Mouse (Mus musculus) R1 (cell line): ENCODE results near the gene Nav2.

Experiments
- DNase-seq: peaks from one replicate; pipeline ENCODE4 v3.0.0-alpha.2; 2018; ENCODE audit warnings: low read depth, low spot score

Gene Nav2

DNA sequence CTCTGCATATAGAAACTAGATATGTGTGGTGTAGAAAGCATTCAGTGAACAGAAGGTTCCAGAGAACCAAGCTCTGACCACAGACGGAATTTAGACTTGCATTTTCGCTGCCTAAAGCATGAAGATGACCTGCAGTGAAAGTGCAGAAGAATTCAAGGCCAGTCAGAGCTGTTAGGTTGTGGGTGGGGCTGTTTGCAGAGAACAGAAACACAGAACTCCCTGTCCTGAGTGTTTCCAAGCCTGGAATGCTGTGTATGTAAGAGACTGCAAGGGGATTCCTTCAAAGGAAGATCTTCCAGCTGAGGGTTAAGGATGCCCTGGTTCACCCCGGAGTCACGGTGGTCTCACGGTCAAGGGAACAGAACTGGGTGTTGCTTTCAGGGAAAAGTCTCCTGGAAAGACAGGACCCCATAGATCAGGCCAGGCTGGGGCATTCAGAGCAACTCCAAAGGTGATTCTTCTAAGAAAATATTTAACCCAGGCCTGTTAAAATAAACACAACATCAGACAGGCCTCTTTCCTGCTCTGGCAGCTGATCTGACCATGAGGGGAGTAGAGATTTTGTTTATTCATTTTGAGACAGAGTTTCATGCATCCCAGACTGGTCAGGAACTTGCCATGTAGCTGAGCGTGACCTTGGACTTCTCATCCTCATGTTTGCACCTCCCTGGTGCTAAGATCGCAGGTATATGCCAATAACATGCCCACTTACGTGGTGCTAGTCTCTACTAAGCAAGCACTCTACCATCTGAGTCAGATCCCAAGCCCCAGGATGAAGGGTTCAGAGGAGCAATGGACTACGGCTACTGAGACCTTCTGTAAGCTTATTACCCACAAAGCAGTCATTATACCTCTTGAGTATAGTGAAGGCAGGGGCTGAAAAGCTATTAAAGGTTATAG, 568.8 kb downstream of the Nav2 start:
- no peak for DNase-seq

DNA sequence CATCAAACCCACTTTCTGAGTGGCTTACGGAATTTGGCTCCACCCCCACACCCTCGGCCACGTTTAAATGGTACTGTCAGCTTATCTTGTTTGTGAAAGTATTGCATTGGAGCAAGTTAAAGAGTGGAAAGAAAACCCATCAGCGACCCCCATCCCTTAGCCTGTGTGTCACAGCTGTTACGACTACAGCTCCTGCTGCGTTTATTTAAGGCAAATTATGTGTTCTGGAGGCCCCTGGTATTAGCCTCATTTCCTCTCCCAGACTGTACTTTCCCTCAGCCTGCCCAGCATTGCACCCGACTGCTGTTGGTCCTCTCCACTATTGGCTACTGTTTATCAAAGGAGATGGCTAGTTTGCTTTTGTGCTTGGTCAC, 569.4 kb downstream of the Nav2 start:
- no peak for DNase-seq

DNA sequence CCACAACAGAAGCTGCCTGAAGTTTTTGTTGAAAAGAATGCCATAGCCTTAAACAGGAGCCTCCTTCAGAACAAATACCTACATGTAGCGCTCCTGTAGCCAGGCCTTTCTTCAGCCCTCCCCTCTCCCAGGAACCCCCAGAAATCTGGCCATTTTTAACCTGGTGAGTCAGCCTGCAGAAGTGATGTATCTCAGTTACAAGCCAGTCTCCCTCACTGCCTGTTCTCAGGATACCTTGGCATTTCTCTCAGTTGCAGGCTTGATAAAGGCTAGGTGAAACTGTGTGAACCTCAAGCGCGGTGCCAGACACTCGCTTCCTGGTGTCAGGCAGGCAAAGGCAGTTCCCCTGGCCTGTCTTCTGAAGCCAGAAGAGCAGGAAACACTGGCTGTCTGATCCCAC, 570.4 kb downstream of the Nav2 start:
- DNase-seq: no peak

DNA sequence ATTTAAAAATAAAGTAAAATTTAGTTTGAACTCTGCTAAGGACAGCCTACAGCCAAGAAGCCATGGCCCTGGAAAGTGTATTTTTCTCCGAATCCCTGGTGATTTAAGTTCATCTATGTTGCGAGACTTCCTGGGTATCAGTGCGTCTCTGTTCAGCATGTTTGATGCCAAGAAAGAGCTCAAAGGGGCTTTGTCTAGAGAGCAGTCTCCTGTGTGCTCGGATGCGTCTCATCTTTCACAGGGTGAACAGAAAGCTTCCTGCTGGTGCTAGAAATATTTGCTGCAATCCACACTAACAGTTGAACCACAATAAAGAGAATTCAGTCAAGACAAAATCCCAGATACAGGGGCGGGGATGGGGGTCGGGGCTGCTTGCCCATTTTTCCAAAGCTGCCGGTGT, 572.4 kb downstream of the Nav2 start:
- no peak for DNase-seq

DNA sequence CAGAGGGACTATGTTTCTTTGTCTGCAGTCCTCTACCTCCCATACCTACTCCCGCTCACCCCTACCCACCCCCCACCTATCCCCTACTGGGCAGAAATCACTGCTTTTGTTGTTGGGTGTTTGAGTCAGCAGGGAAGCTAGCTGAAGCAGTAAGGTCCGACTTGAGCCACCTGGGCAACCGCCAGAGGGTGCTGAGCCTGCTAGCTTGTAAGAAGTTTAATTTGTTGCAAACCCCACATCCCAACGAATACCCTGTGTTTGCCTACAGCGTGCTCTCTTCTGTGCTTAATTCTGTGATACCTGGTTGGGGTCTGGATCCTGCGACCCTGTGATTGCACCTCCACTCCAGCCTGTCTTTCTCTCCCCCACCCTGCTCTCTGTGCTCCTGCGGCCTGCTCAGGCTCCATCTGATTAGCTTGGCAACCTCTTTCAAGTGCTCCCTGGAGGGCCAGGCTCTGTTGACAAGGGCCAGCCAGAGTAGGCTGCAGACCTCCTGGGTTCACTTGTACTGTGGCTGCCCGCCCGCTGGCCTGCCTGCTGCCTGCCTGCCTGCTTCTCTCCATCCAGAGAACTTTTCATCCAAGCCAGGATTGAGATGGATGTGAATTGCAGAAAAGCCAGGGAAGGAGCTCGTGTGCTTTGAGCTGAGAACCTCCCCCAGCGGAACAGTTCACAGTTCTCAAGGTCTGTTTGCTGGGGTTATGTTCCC, 575.7 kb downstream of the Nav2 start:
- no peak for DNase-seq

DNA sequence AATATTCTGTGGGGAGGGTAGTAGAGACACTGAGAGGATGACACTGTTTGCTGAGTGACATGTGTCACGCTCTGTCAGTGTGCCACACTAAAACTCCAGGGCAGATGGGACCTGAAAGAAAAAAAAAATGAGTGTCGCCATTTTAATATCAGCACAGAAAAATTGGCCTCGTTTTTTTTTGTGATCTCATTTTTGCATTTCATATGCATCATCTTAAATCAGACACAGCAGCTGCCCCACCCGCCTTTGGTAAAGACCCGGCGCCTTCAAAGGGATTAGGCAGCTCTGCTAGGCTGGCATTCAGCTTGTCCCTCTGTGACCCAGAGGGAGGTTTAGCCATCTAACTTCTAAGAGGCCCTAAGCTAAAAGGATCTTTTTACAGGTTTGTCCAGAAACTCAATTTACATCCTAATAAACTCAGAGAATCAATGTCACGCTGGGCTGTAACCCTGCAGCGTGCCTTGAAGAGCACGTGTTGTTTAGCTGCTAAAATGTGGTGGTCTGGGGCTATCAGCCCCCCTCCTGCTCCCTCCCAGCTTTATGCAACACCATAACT, 576.9 kb downstream of the Nav2 start:
- DNase-seq: peak; percentile 42

DNA sequence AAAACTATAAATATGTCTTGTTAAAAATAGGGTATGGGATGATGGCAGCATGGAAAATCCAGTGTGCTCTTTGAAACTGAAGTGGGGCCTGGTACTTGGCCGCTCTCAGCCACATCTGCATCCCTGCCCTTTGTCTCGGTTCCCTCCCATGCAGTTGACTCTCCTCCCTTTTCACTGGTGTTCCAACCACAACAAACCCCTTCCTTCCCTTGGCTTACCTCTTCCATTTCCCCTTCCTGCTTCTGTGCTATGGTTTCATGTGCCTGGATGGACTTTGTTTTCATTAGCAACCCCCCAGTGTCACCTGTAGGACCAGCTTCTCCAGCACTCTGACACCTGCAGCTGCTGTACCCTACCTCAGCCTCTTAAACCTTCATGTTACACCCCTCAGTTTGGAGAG, 578.8 kb downstream of the Nav2 start:
- no peak for DNase-seq

DNA sequence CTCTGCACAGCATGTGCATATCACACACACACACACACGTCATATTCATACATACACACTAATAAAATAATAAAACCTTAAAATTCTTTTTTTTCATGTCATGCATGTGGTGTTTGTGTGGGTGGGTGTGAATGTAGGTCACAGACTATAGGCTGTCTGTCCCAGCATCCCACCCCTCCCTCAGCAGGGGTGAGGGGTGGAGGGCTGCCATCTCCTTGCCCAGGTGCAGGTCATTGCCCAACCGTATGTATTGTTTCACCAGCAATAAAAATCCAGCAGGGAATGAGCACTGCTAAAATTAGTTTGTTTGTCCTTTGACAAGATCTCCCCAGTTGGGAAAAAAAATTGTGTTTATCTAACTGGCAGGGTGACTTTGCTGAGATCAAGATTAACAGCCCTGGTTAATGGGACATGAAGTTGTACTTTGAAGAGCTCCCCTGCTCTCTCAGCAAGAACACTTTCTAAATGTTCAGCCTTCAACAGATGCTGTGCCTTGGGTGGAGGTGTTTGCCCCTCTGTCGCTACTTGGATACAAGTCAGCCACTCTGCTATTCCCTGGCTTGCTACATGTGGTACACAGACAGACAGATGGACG, 580.1 kb downstream of the Nav2 start:
- DNase-seq: no peak

DNA sequence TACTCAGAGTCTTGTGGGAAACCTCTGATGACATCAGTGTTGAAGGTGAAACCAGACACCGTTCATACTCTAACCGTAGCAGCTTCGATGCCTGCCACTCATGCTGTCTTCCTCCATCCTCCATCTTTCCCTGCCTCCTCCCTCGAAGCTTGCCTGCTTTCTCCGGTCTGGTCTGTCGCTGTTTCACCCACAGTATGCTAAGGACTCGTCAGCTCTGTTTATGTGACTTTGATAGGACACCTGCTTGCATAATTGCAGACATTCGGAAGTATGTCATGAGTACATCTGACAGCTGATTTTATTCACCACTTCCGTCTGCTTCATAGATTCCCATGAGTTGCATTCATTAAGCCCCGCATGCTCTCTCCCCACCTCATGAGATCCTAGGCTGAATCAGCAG, 582.3 kb downstream of the Nav2 start:
- no peak for DNase-seq

DNA sequence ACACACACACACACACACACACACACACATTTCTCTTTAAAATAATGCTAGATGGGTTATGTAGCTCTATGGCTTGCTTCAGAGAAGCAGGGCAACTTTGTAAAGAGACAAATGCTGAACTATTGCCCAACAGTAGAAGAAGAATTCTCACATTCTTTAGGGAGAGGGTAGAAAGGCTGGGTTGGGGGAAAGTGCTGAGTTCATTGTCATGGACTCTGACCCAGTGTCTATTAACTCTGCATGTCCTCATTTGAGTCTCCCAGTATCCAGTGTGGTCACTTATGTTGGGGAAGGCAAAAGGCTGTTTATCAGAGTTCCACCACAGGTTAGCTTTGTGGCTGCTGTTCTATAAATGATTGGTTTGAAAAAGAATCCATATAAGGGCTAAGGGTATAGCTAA, 584.1 kb downstream of the Nav2 start:
- DNase-seq: no peak

DNA sequence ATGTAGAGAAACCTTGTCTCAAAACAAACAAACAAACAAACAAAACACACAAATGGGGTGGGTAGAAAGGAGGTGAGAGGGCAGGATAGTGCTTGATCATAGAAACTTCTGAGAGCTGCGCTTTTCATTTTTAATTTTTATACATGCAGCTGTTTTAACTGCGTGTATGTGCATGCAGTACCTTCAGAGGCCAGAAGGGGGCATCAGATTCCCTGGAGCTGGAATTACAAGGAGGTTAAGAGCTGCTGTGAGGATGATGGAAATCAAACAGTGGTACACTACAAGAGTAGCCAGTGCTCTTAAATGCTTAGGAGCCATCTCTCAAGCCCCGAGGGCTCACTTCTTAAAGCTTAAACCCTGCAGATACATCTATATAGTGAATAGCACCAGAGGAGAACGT, 584.7 kb downstream of the Nav2 start:
- DNase-seq: peak; percentile 53

DNA sequence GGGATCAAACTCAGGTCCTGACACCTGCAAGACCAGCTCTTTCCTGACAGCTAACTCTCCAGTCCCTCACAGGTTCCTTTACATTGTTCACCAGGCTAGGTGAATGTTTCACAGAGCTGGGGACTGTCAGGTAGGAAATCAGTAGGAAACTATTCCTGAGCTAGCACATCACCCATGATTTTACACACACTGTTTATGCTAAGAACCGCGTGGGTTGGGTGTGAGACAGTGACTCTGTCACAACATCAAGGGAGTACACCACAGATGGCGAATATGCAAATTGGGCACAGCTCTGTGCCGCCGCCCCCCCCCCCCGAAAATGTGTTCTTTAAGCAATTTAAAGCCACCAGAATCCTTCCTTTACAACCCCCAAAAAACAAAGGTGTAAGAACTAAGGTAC, 586.1 kb downstream of the Nav2 start:
- DNase-seq: no peak

DNA sequence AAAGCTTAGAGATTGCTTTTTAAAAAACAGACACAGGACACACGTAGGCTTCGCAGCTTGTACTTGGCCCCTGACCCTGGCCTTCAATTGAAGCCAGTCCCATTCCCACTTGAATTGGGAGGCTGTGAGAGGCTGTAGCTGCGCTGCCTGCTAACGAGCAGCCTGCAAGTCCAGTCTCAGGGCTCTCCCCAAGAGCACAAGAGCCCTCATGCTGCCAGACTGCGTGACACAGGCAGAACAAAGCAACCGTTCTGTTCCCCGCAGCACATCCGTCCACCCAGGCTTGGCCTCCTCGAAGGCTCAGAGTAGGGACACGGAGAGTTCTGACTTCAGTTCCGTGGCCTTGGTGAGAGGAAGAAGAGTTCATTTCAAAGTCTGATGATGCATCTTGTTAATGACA, 587.6 kb downstream of the Nav2 start:
- DNase-seq: no peak

DNA sequence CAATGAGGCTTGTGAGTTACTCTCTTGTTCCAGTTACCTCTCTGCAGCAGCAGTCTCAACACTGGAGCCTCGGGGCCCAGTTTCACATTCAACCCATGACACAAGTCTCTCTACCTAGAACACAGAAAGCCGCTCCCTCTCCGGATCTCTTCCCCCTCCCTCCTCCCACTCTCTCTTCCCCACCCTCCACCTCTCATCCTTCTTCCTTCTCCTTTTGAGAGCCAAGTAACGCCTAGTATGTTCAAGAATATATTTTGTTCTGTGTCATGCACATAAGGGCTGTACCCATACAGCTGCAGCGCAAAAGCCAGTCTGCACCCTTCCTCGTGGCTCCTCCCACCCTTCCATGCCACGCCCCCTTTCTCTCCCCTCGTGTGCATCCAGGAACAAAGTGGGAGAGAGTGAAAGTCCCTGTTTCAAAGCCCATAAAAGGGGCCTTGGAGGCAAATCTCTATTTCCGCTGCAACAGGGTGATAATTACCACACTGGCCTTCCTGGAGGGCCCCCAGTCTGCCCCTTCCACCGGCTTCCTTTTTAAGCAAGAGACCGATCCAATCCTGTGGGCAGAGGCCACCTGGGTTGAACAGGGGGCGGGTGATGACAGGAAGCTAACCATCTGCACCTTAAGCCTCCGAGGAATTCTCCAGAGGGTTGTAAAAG, 588.4 kb downstream of the Nav2 start:
- peak; percentile 50 for DNase-seq

DNA sequence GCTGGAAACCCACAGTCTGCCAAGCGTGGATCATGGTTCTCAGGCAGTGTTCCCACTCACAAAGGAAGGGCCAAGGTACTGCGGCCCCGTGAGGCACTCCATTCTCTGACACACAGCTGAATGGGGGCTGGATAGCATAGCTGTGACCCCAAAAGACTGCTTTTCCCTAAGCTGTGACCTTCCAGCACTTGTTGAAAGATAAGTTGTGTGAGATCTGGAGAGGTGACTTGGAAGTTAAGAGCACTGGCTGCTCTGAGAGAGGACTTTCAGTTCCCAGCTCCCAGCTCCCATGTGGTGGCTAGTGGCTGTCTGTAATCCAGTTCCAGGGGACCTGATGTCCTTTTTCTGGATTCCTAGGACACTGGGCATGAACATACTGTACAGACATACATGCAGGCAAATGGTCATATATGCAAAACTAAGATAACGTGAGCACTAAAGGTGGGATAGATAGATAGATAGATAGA, 588.9 kb downstream of the Nav2 start:
- DNase-seq: no peak

DNA sequence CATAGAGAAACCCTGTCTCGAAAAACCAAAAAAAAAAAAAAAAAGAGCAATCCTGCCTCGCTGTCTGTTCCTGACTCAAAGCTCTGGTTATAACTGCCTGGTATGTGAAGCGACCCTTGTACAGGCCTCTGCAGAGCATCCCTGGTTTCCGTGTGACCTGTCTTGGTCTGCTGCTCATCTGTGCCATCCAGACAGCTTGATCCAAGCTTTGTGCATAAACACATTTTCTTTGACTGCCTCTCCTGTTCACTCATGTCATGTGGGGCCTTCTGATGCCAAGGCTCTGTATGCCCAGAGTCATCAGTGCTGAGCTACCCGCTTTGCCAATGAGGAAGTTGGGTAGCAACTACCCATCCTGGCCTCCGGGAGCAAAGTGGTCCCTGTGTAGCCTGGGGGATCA, 591.1 kb downstream of the Nav2 start:
- DNase-seq: no peak

DNA sequence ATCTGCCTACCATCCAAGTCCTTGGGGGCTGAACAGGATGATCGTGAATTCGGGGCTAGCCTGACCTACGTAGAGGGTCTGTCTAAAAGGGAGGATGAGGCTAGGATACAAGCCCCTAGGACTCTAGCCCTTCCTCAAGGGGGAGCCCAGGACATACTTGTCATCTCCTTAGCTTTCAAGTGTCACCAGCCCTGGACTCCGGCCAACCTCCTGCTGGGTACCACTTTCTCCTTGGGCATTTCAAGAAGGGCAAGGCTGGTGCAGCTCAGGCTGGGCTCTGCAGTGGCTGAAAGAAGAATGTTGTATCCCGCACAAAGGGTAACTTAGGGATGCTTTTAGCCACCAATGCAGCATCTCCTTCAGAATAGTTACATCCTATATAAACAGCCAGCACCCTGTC, 592.4 kb downstream of the Nav2 start:
- DNase-seq: no peak

DNA sequence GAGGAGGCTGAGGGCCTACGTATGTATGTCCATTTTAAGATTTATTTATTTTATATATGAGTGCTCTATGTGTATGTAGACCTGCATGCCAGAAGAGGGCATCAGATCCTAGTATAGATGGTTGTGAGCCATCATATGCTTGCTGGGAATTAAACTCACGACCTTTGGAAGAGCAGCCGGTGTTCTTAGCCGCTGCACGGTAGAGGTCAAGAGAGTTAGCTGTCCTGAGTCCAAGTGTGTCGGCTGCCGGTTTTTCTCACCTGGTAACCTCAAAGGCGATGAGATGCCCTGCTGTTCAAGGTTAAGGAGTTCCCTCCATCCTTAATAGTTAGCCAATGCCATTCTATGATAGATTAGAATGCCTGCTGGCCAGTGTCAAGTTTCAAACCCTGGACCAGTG, 594.9 kb downstream of the Nav2 start:
- no peak for DNase-seq

DNA sequence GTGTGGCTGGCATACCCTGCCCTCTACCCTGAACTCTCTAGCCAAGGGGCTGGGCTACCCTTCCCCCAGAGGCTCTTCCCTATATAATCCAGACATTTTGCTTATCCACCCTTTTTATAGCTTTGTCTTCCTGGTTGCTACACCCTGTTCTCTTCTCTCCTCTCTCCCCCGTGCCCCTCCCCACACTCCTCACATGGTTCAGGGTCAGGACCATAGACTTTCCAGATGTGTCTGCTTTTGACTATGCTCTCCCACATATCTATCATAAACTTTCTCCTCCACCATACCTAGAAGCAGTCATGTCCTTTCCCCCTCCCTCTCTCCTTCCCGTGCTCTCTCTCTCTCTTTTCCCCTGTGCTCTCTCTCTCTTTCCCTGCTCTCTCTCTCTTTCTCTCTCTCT, 595.4 kb downstream of the Nav2 start:
- no peak for DNase-seq

DNA sequence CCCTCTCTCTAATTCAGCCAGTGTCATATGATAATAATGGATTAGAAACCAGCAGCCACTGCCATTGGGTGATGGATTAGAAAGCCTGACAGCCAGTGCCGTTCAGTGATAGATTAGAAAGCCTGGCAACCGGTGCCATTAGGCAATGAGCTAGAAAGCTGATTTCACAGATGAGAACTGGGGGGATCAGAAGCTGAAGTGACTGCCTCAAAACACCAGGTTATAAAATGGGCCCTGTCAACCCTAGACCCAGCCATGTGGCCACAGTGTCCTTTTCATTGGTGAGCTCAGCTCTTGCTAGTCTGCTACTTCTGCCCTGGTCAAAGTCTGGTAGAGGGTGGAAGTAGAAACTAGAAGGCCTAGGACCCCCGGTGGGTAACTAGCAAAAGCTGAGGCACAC, 595.8 kb downstream of the Nav2 start:
- no peak for DNase-seq

DNA sequence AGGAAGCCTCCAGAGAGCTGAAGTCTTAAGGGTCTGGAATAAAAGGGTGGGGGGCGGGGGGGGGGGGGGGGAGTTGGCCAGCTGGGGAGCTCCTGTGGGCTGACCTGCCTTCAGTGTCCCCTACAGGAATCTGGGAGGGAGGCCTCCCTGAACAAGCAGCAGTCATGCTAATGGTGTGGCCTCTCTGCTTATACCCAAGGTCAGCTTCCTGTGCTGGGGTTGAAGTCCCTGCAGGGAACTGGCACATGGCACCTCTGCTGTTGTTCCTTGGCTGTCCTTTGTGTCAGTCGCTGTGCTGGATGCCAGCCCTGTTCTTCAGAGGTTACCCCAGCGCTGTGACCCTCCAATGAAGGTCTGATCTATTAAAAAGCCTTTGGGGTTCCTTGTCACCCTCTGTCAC, 596.5 kb downstream of the Nav2 start:
- DNase-seq: no peak
